Mouse (Mus musculus): ENCODE measurements around the gene Gabbr2.

The Gabbr2 gene

GRCm38 (mm10) chr4:46770635-46771034 is 221.0 kb downstream of the Gabbr2 start:
- DNase-seq (ENCODE audit: low read depth, low spot score), result no peak

DNA sequence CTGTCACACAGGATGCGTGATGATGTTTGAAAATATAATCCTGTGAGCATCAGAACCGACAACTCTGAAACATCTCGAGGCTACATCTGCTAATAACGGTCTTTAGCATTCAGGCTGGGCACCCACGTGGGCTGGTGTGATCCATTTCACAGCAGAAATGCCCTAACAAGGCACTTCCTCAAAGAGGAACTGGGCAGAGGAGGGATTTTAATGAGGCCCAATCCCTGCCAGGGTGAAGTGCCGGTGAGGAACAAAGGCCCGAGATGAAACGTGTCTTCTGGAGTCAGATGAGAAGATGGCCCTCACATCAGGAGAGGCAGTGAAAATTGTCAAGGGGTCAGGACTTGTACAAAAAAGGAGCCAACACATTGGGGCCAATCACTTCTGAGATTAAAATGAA is 221.6 kb downstream of the Gabbr2 start:
- no peak for DNase-seq (ENCODE audit: low read depth, low spot score)

- DNase-seq (ENCODE audit: low read depth, low spot score), result no peak
Observed at GRCm38 (mm10) chr4:46766326-46766725, 225.3 kb downstream of the Gabbr2 start.

- no peak for DNase-seq (ENCODE audit: low read depth, low spot score)
Observed at GRCm38 (mm10) chr4:46759838-46760237, 231.8 kb downstream of the Gabbr2 start.

DNA sequence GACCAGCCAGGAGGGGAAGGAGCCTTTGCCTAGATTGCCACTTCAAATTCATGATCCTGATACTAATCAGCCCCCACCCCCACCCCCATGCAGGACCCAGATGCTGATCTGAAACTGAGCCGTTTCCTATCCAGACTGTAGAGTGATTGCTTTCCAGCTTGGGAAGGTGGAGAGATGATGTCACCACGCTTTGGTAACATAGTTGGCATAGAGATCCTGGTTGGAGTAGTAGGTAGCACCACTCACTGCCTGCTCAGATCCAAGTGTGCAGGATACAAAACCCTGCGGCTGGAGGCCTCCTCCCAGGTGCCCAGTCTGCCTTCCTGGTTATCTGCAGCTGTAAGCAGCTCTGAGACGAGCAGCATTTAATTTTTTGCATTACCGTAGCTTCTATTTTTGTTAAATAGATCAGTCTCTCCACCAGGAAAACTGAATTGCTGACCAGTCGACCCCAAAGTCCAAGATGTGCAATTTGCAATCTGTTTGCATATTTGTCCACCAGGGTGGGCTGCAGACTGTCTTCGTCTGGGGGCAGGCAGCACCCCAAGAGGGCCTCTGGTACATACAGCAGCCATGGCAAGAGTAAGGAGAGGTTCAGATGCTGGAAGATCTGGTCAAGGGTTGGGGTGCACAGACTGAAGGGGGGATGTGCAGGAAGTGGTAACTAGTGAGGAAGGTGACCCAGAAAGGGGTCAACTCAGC is 233.2 kb downstream of the Gabbr2 start:
- no peak for DNase-seq (ENCODE audit: low read depth, low spot score)

DNA sequence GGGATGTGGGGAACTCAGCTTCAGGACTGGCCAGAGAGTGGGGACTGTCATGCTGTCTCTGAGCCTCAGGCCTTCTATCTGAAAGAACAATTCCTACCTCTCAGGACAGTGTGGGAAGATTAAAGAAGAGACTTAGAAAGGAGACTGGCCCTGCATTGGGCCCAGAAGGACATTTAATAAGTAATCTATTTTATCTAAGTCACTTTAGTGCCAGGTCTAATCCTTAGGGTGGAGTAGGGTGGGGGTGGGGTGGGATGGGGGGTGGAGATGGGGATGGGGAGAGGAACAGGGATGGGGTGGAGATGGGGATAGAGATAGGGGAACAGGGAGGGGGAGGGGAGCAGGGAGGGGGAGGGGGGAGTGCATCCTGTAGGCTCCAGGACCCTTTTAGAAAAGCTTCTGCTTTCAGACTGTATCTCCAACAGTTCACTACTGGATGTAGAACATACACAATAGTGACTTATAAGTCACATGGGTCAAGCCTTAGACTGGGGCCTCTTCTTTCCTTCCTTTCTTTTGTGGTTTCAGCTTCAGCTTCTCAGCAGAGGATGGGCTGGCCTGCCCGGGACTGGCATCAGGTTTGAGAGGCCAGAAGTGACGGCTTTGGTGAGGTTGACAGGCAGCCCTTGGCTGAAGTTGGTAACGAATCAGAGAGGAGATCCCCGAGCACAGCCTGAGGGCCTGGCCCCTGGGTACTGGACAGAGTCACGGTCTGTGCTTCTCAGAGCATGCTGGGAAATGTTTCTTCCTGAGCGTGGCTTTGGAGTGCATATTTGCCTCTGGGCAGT is 237.1 kb downstream of the Gabbr2 start:
- no peak for DNase-seq (ENCODE audit: low read depth, low spot score)

GRCm38 (mm10) chr4:46752306-46752705 is 239.4 kb downstream of the Gabbr2 start:
- DNase-seq (ENCODE audit: low read depth, low spot score), result no peak

DNA sequence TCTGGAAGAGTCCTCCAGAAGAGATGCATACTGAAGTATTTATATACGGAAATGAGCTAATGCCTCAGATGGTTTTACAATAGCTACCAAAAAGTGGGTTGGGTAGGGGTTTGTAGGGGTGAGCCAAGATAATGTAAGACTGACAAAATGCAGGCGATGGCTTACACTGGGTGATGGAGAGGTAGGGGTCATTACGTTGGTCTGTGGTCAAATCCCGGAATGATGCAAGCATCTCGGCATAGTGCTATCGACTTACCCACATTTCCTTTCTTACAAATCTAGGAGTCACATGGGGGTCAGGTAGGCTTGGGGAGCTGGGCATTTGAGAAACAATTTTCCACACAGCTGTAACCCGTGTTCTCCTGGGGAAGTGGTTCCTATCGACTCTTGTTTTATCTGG is 242.7 kb downstream of the Gabbr2 start:
- no peak for DNase-seq (ENCODE audit: low read depth, low spot score)

- peak; percentile 25 for DNase-seq (ENCODE audit: low read depth, low spot score)
Observed at GRCm38 (mm10) chr4:46747007-46747746, 244.5 kb downstream of the Gabbr2 start.

DNA sequence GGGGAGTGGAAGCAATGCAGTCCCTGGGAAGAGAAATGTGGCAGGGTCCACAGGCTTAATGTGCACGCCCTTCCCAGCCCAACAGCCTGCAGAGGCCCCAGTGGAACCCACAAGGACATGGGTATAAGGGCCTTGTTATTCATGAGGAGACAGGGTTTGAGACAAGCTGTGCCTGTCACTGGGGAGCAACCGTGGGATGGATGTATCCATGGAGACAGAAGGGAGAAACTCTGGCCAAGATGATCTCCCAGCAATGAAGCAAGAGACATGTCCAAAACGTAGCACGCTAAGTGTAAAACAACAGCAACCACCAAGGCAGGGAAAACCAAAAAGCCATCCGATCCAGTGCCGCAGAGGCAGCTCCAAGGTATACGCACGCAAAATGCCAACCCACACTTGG is 246.1 kb downstream of the Gabbr2 start:
- DNase-seq (ENCODE audit: low read depth, low spot score), result no peak

DNA sequence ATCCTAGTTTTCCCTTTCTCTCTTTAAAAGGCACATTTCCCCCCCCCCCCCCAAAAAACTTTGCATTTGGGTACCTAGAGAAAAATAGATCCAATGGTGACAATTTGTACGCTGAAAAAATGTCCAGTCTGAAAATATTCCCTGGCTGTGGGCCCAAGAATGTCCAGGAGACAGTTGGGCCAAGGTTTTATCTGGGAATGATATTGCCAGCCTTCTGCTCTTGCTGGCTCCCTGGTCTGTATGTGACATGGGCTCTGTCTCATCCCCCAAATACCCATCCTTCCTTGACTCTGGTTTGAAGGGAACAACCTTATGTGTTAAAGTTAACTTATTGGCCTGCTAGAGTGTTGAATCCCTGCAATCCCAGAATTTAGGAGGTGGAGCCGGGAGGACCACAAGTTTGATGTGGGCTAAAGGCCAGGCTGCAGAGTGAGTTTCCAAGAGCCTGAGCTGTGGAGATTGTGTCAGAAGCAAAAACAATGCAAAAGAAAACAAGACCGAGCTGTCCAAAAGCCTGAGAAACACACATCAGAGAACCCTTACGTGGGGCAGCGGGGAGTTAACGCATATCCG is 247.0 kb downstream of the Gabbr2 start:
- no peak for DNase-seq (ENCODE audit: low read depth, low spot score)

- DNase-seq (ENCODE audit: low read depth, low spot score), result no peak
Observed at GRCm38 (mm10) chr4:46742601-46743000, 249.1 kb downstream of the Gabbr2 start.

- DNase-seq (ENCODE audit: low read depth, low spot score), result peak; percentile 56
Observed at GRCm38 (mm10) chr4:46736910-46737511, 254.7 kb downstream of the Gabbr2 start.

GRCm38 (mm10) chr4:46734906-46735305 is 256.8 kb downstream of the Gabbr2 start:
- no peak for DNase-seq (ENCODE audit: low read depth, low spot score)

GRCm38 (mm10) chr4:46731590-46731989 is 260.1 kb downstream of the Gabbr2 start:
- DNase-seq (ENCODE audit: low read depth, low spot score), result peak; percentile 28

DNA sequence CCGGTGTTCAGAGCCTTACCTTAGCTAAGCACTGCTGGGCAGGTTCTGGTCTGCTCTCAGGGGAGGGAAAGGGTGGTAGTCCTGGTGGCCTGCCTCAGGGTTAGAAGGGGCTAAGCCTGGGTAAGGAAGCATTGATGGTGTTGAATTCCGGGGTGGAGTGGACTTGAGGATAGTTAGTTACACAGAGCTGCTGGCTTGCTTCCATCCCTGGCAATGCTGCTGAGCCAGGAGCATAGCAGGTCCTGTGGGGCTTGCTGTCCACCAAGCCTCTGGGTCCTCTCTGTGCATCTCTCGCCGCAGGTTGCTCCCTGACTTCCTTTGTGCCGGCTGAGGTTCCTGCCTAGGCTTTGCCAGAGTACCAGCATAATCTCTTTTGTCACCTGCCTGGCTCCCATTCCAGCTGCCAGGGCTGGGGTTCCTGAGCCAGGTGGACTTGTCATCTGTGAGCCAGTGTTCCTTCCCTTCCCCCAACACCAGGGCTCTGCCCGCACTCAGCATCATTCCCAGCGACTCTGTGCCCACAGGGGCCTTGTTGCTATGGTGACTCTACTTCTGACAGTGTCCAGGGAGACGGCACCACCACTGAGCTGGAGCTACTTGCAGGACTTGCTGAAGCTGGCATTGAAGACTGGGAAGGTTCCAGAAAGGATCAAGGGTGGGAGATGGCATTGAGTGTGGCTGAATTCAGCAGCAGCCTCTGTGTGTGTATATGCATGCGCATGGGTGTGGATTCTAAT is 262.2 kb downstream of the Gabbr2 start:
- DNase-seq (ENCODE audit: low read depth, low spot score), result no peak

- DNase-seq (ENCODE audit: low read depth, low spot score), result peak; percentile 63
Observed at GRCm38 (mm10) chr4:46728231-46728630, 263.4 kb downstream of the Gabbr2 start.

GRCm38 (mm10) chr4:46727153-46727552 is 264.5 kb downstream of the Gabbr2 start:
- no peak for DNase-seq (ENCODE audit: low read depth, low spot score)

GRCm38 (mm10) chr4:46720821-46721557 is 270.7 kb downstream of the Gabbr2 start:
- DNase-seq (ENCODE audit: low read depth, low spot score), result no peak

- no peak for DNase-seq (ENCODE audit: low read depth, low spot score)
Observed at GRCm38 (mm10) chr4:46720070-46720469, 271.6 kb downstream of the Gabbr2 start.

Measured in R1 (cell line).